Mouse (Mus musculus): ENCODE data around the gene Hnrnpa3. TPM values are rescaled to one million over a fixed set of nuclear protein-coding genes. Genes with fewer than 3 reads are reported as not detected.

Hnrnpa3 gene
- polyA plus RNA-seq, 1 experiment from 2014 or later = 268 TPM

DNA sequence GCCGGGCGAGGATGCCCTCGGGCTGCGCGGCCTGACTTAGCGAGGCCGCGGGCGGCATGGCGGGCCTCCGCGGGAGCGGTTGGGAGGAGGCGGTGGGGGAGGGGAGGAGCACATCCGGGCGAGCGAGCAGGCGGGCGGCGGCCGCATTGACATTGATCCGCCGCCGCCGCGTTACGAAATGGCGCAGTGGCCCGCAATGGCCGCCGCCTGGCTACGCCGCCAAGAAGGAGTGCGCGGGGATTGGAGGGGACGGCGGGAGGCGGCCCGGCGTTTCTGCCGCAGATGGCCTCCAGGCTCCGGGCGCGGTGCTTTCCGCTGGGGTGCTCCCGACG lies 534 bp downstream of the Hnrnpa3 start:
- H3K36me3 ChIP-seq = peaks cover 22% of the 10 kb centered on the region
- H3K4me3 ChIP-seq (replicated peaks) = peak overlapping the region; percentile 84
- WGBS = under 1% methylated on average over 47 of the region's 47 CpGs
- peak overlapping the region; percentile 98 for H3K27ac ChIP-seq (replicated peaks)
- H3K9ac ChIP-seq = peak overlapping the region; percentile 90
- H3K4me1 ChIP-seq = peaks cover 6% of the 10 kb centered on the region
- no peaks in the 10 kb centered on the region for H3K9me3 ChIP-seq (replicated peaks)
- H3K27me3 ChIP-seq = no peaks in the 10 kb centered on the region
- peak; percentile 72 for ATAC-seq (ENCODE audit: insufficient number of reproducible peaks, low FRiP score, low TSS enrichment, low read depth)
- peak overlapping the region; percentile 68; the same call in 1 of the 2 replicates for H3K4me2 ChIP-seq (replicated peaks)

DNA sequence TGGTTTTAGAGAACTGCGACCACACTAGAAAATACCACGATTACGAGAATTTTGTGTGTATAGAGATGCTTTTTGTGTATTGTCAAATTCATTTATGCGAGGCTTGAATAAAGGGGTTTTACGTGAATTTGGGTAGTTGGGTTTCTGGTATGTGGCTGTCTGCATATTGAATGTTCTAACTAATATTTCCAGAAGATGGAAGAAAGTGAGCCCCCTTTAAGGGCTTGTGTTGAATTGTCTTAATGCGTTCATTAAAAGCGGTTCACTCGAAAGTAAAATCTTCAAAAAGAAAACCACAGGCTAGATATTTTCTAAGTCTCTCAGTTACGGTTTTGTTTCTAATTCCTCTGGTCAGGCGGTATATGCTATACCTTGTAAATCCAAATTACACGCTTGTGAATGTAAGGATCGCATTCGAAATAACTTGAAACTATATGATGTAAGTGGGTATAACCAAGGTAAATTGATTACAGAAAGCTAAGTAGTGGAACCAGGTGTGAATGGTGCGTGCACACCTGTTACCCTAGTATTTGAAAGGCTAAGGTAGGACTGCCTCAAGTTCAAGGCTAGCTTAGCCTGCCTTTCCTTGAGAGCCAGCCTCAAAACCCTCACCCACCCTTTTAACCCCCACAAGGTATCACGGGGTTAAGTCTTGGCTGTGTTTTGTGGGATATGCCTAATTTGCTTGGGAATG lies 1.3 kb downstream of the Hnrnpa3 start:
- H3K4me1 ChIP-seq = peaks cover 6% of the 10 kb centered on the region
- WGBS = under 1% methylated on average over 15 of the region's 15 CpGs
- H3K27me3 ChIP-seq = no peaks in the 10 kb centered on the region
- H3K27ac ChIP-seq (replicated peaks) = peak overlapping the region; percentile 98
- peak overlapping the region; percentile 90 for H3K9ac ChIP-seq
- H3K9me3 ChIP-seq (replicated peaks) = no peaks in the 10 kb centered on the region
- H3K4me2 ChIP-seq (replicated peaks) = peak overlapping the region; percentile 68
- H3K4me3 ChIP-seq (replicated peaks) = peak overlapping the region; percentile 84
- H3K36me3 ChIP-seq = peaks cover 26% of the 10 kb centered on the region
- no peak for ATAC-seq (ENCODE audit: insufficient number of reproducible peaks, low FRiP score, low TSS enrichment, low read depth)

- WGBS = 11% methylated on average over 2 of the region's 2 CpGs
- Histone ChIP-seq H3K4me2 (replicated peaks) (peak overlapping the region; percentile 68), H3K27ac (replicated peaks) (peak overlapping the region; percentile 98; the same call in 1 of the 2 replicates), H3K27me3 (no peaks in the 10 kb centered on the region), H3K36me3 (peaks cover 26% of the 10 kb centered on the region), H3K4me3 (replicated peaks) (peak overlapping the region; percentile 84), H3K9me3 (replicated peaks) (no peaks in the 10 kb centered on the region), H3K4me1 (peaks cover 6% of the 10 kb centered on the region), H3K9ac (peak overlapping the region; percentile 90; the same call in 1 of the 2 replicates)
- ATAC-seq (ENCODE audit: insufficient number of reproducible peaks, low FRiP score, low TSS enrichment, low read depth) = no peak
These were observed 2.0 kb downstream of the Hnrnpa3 start for GRCm38 (mm10) chr2:75661106-75661505.

- Histone ChIP-seq H3K9me3 (replicated peaks) (no peaks in the 10 kb centered on the region), H3K27ac (replicated peaks) (no peak overlapping the region), H3K4me2 (replicated peaks) (no peak overlapping the region), H3K36me3 (peaks cover 12% of the 10 kb centered on the region), H3K4me3 (replicated peaks) (no peak overlapping the region), H3K9ac (no peak overlapping the region), H3K27me3 (no peaks in the 10 kb centered on the region), H3K4me1 (no peaks in the 10 kb centered on the region)
- 31% methylated on average over 14 of the region's 14 CpGs for WGBS
- ATAC-seq (ENCODE audit: insufficient number of reproducible peaks, low FRiP score, low TSS enrichment, low read depth) = no peak; the same call in 1 of the 2 replicates
These were observed 10.7 kb downstream of the Hnrnpa3 start for GRCm38 (mm10) chr2:75669491-75670445.

DNA sequence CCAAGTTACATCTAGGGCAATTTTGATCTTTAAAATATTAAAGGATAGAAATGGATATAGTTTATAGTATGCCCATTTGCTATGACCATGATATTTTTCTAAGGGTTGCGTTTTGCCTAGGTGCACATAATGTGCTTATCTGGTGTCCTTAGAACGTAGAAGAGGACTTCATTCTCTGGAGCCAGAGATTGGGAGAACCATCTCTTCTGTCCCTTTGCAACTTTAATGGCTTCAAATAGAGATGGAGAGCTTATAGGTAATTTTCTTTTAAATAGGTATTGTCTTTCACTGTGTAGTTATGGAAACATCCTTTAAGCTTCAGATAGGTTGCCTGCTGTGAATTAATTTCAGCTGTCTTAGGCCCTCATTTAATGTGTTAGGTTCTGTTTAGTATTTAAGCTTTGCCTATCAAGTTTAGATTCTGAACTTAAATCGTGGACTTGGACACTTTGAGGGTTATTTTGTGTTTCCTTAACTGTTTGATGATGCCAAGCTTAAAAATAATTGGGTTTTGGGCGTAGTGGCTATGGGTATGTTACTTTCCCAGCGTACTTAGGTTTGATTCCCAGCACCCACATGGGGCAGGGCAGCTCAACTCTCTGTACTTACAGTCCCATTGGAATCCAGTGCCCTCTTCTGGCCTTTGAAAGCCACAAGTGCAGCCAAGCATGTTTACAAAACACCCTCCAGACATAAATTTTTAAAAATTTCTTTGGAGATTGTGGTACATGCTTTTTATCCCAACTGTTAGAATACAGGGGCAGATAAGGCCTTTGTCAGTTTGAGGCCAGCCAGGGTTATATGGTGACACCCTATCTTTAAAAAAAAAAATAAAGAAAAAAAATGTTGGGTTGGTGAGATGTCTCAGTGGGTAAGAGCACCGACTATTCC lies 11.6 kb downstream of the Hnrnpa3 start:
- Histone ChIP-seq H3K27me3 (no peaks in the 10 kb centered on the region), H3K9me3 (replicated peaks) (no peaks in the 10 kb centered on the region), H3K4me1 (no peaks in the 10 kb centered on the region), H3K36me3 (peaks cover 14% of the 10 kb centered on the region), H3K9ac (no peak overlapping the region), H3K27ac (replicated peaks) (no peak overlapping the region), H3K4me2 (replicated peaks) (no peak overlapping the region), H3K4me3 (replicated peaks) (no peak overlapping the region)
- WGBS = 76% methylated on average over 6 of the region's 6 CpGs
- ATAC-seq (ENCODE audit: insufficient number of reproducible peaks, low FRiP score, low TSS enrichment, low read depth) = no peak; the same call in 1 of the 2 replicates

GRCm38 (mm10) chr2:75671337-75671660 lies 12.2 kb downstream of the Hnrnpa3 start:
- ATAC-seq (ENCODE audit: insufficient number of reproducible peaks, low FRiP score, low TSS enrichment, low read depth) = no peak
- 83% methylated on average over 2 of the region's 2 CpGs for WGBS
- H3K9me3 ChIP-seq (replicated peaks) = no peaks in the 10 kb centered on the region
- H3K27ac ChIP-seq (replicated peaks) = no peak overlapping the region
- no peak overlapping the region for H3K4me2 ChIP-seq (replicated peaks)
- H3K27me3 ChIP-seq = no peaks in the 10 kb centered on the region
- peaks cover 20% of the 10 kb centered on the region for H3K36me3 ChIP-seq
- H3K9ac ChIP-seq = no peak overlapping the region
- H3K4me3 ChIP-seq (replicated peaks) = no peak overlapping the region
- H3K4me1 ChIP-seq = no peaks in the 10 kb centered on the region

GRCm38 (mm10) chr2:75672561-75672960 lies 13.5 kb downstream of the Hnrnpa3 start:
- H3K9me3 ChIP-seq (replicated peaks) = no peaks in the 10 kb centered on the region
- no peak overlapping the region for H3K4me3 ChIP-seq (replicated peaks)
- ATAC-seq (ENCODE audit: insufficient number of reproducible peaks, low FRiP score, low TSS enrichment, low read depth) = no peak
- no peaks in the 10 kb centered on the region for H3K27me3 ChIP-seq
- no peak overlapping the region for H3K4me2 ChIP-seq (replicated peaks)
- H3K27ac ChIP-seq (replicated peaks) = no peak overlapping the region
- 66% methylated on average over 3 of the region's 3 CpGs for WGBS
- peaks cover 31% of the 10 kb centered on the region for H3K36me3 ChIP-seq
- H3K4me1 ChIP-seq = no peaks in the 10 kb centered on the region
- no peak overlapping the region for H3K9ac ChIP-seq

DNA sequence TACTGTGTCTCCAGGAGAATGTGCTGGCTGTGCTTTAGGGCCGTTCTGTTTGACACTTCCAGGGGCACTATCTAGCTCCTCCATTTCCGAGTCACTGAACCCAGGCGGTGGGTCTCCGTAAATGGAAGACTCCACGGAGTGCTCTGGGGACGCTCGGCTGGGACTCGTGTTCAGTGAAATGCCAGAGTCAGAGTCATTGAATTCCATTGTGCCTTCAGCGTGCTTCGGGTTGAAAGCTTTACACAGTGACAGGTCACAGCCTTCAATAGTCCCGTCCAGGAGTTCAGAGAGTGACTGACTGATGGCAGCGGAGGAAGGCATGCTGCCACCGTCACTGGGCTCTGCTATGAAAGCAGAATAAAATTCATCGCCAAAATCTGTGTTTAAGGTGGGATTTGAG lies 17.5 kb downstream of the Hnrnpa3 start:
- Histone ChIP-seq H3K4me3 (replicated peaks) (no peak overlapping the region), H3K4me2 (replicated peaks) (no peak overlapping the region), H3K9ac (no peak overlapping the region), H3K27me3 (no peaks in the 10 kb centered on the region), H3K9me3 (replicated peaks) (no peaks in the 10 kb centered on the region), H3K4me1 (peaks cover 6% of the 10 kb centered on the region), H3K27ac (replicated peaks) (no peak overlapping the region), H3K36me3 (peaks cover 43% of the 10 kb centered on the region)
- 90% methylated on average over 14 of the region's 14 CpGs for WGBS
- ATAC-seq (ENCODE audit: insufficient number of reproducible peaks, low FRiP score, low TSS enrichment, low read depth) = no peak

GRCm38 (mm10) chr2:75679947-75680346 lies 20.9 kb downstream of the Hnrnpa3 start:
- no peak overlapping the region for H3K9ac ChIP-seq
- no peak overlapping the region for H3K27ac ChIP-seq (replicated peaks)
- H3K4me2 ChIP-seq (replicated peaks) = no peak overlapping the region
- no peak overlapping the region for H3K4me3 ChIP-seq (replicated peaks)
- ATAC-seq (ENCODE audit: insufficient number of reproducible peaks, low FRiP score, low TSS enrichment, low read depth) = no peak
- H3K9me3 ChIP-seq (replicated peaks) = no peaks in the 10 kb centered on the region
- peaks cover 16% of the 10 kb centered on the region for H3K4me1 ChIP-seq
- no peaks in the 10 kb centered on the region for H3K27me3 ChIP-seq
- H3K36me3 ChIP-seq = peaks cover 32% of the 10 kb centered on the region
- WGBS = 81% methylated on average over 8 of the region's 8 CpGs

DNA sequence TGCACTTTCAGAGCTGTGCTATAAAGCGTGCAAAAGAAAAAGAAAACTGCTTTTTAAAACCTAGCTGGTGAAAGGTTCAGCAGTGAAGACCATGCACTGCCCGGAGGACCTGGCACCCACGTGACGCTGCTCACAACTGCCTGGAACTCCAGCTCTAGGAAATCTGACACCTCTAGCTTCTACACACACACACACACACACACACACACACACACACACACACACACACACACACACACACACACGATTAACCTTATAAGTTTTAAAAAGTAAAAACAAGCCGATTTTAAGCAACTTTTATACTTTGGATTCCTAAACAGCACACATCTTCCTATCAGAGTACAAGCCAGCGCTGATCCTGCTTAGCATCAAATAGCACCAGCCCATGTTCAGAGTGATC lies 22.4 kb downstream of the Hnrnpa3 start:
- no peak overlapping the region for H3K4me2 ChIP-seq (replicated peaks)
- no peak overlapping the region for H3K9ac ChIP-seq

More for the DNA sequence above, 22.4 kb downstream of the Hnrnpa3 start:
- peak overlapping the region; percentile 44; the same call in 1 of the 2 replicates for H3K27ac ChIP-seq (replicated peaks)
- H3K36me3 ChIP-seq = peaks cover 21% of the 10 kb centered on the region
- 26% methylated on average over 7 of the region's 7 CpGs for WGBS
- H3K4me3 ChIP-seq (replicated peaks) = no peak overlapping the region
- H3K9me3 ChIP-seq (replicated peaks) = no peaks in the 10 kb centered on the region
- no peaks in the 10 kb centered on the region for H3K27me3 ChIP-seq
- 0 out of 2 replicates have a peak, but pooled peaks have one; percentile 43 for ATAC-seq (ENCODE audit: insufficient number of reproducible peaks, low FRiP score, low TSS enrichment, low read depth)
- H3K4me1 ChIP-seq = peaks cover 20% of the 10 kb centered on the region
